Mouse (Mus musculus) liver, embryonic 16.5 days (tissue): Measurements from ENCODE around the gene Txndc2. TPM values are rescaled to one million over a fixed set of nuclear protein-coding genes. Genes with fewer than 3 reads are reported as not detected.

Experiments used
- ATAC-seq: fragments of 200-750 bp; cut with Nextera tagmentation; 2 replicates; pipeline ENCODE4 v1.8.0; 2017; ENCODE audit warnings: low read depth, mild to moderate bottlenecking, moderate number of reproducible peaks, moderate library complexity
- H3K27ac ChIP-seq: fragments of 300-500 bp; sonication (generic); 2 replicates; pipeline ENCODE4 v1.5.1; 2014; ENCODE audit warnings: mild to moderate bottlenecking, low read length
- H3K27me3 ChIP-seq: fragments of 300-500 bp; sonication (generic); 2 replicates; pipeline ENCODE4 v1.6.1; 2014; ENCODE audit warnings: low read depth, low read length, mixed read lengths; ENCODE audit not compliant: control insufficient read depth, insufficient read depth
- H3K36me3 ChIP-seq: fragments of 300-500 bp; sonication (generic); 2 replicates; pipeline ENCODE4 v1.6.1; 2014; ENCODE audit warnings: mild to moderate bottlenecking; ENCODE audit not compliant: control insufficient read depth, insufficient read depth
- H3K4me1 ChIP-seq: fragments of 300-500 bp; sonication (generic); 2 replicates; pipeline ENCODE4 v1.6.1; 2014; ENCODE audit warnings: low read depth, low read length, mixed read lengths; ENCODE audit not compliant: control insufficient read depth
- H3K4me2 ChIP-seq: fragments of 300-500 bp; sonication (generic); 2 replicates; pipeline ENCODE4 v1.6.1; 2014; ENCODE audit warnings: low read depth, low read length, mixed read lengths
- H3K4me3 ChIP-seq: fragments of 300-500 bp; sonication (generic); 2 replicates; pipeline ENCODE4 v1.5.1; 2014; ENCODE audit warnings: low read depth, mild to moderate bottlenecking, low read length
- H3K9ac ChIP-seq: fragments of 300-500 bp; sonication (generic); 2 replicates; pipeline ENCODE4 v1.6.1; 2014; ENCODE audit warnings: low read depth, low read length
- H3K9me3 ChIP-seq: fragments of 300-500 bp; sonication (generic); replicated peaks from 2 replicates; pipeline ENCODE4 v1.6.1; 2016; ENCODE audit warnings: low read length; ENCODE audit not compliant: control insufficient read depth
- WGBS: fragments of 180-500 bp; shearing (Covaris S2); extraction: QIAGEN DNeasy Blood & Tissue Kit; methylation state at CpG from one replicate; pipeline ENCODE4 v1.1.7; 2014; ENCODE audit not compliant: insufficient replicate concordance; 5-methylcytosine and 5-hydroxymethylcytosine counted together
- polyA plus RNA-seq: library from polyadenylated mRNA; unstranded; fragments of >200 nt; fragmentation: Nextera tagmentation; extraction: Ambion mirVana; gene quantifications from 2 replicates; pipeline ENCODE4 v1.2.1, GENCODE M21; 2015

The Txndc2 gene
- polyA plus RNA-seq, 1 experiment from 2014 or later = not detected

- peaks cover 7% of the 10 kb centered on the region for H3K4me1 ChIP-seq
- no peaks in the 10 kb centered on the region for H3K9me3 ChIP-seq
- H3K4me3 ChIP-seq = no peak overlapping the region
- no peak overlapping the region for H3K4me2 ChIP-seq
- 73% methylated on average over 3 of the region's 3 CpGs for WGBS
- H3K36me3 ChIP-seq = no peaks in the 10 kb centered on the region
- no peak for ATAC-seq
- H3K9ac ChIP-seq = no peak overlapping the region
- no peaks in the 10 kb centered on the region for H3K27me3 ChIP-seq
- H3K27ac ChIP-seq = no peak overlapping the region; the same call in 1 of the 2 replicates
Measured at GRCm38 (mm10) chr17:65662662-65663061, 20.7 kb upstream of the Txndc2 start.

- no peak overlapping the region for H3K4me2 ChIP-seq
- H3K27ac ChIP-seq = no peak overlapping the region
- H3K9ac ChIP-seq = no peak overlapping the region
- H3K4me1 ChIP-seq = peaks cover 14% of the 10 kb centered on the region
- H3K9me3 ChIP-seq = no peaks in the 10 kb centered on the region
- no peaks in the 10 kb centered on the region for H3K27me3 ChIP-seq
- 35% methylated on average over 2 of the region's 2 CpGs for WGBS
- H3K4me3 ChIP-seq = no peak overlapping the region
- no peak for ATAC-seq
- no peaks in the 10 kb centered on the region for H3K36me3 ChIP-seq
Measured at GRCm38 (mm10) chr17:65658416-65658815, 16.4 kb upstream of the Txndc2 start.

GRCm38 (mm10) chr17:65657958-65658357 lies 16.0 kb upstream of the Txndc2 start:
- no peaks in the 10 kb centered on the region for H3K9me3 ChIP-seq
- peaks cover 11% of the 10 kb centered on the region for H3K4me1 ChIP-seq
- H3K36me3 ChIP-seq = no peaks in the 10 kb centered on the region
- H3K27ac ChIP-seq = no peak overlapping the region
- ATAC-seq = no peak
- no peak overlapping the region for H3K4me3 ChIP-seq
- WGBS = 74% methylated on average over 9 of the region's 9 CpGs
- H3K9ac ChIP-seq = no peak overlapping the region
- no peaks in the 10 kb centered on the region for H3K27me3 ChIP-seq
- no peak overlapping the region for H3K4me2 ChIP-seq

- 54% methylated on average over 6 of the region's 6 CpGs for WGBS
- Histone ChIP-seq H3K9me3 (no peaks in the 10 kb centered on the region), H3K36me3 (no peaks in the 10 kb centered on the region), H3K27ac (no peak overlapping the region; the same call in 1 of the 2 replicates), H3K4me1 (peaks cover 11% of the 10 kb centered on the region), H3K4me2 (no peak overlapping the region), H3K9ac (no peak overlapping the region), H3K4me3 (no peak overlapping the region), H3K27me3 (no peaks in the 10 kb centered on the region)
- ATAC-seq = no peak
Measured at GRCm38 (mm10) chr17:65656731-65657130, 14.8 kb upstream of the Txndc2 start.

- peaks cover 11% of the 10 kb centered on the region for H3K4me1 ChIP-seq
- no peak overlapping the region for H3K9ac ChIP-seq
- H3K27ac ChIP-seq = no peak overlapping the region
- H3K36me3 ChIP-seq = no peaks in the 10 kb centered on the region
- no peaks in the 10 kb centered on the region for H3K9me3 ChIP-seq
- peak; percentile 64 for ATAC-seq
- H3K27me3 ChIP-seq = no peaks in the 10 kb centered on the region
- no peak overlapping the region for H3K4me2 ChIP-seq
- no peak overlapping the region for H3K4me3 ChIP-seq
- 43% methylated on average over 8 of the region's 8 CpGs for WGBS
Measured at GRCm38 (mm10) chr17:65656076-65656475, 14.1 kb upstream of the Txndc2 start.

GRCm38 (mm10) chr17:65655608-65656007 lies 13.6 kb upstream of the Txndc2 start:
- no peak overlapping the region for H3K9ac ChIP-seq
- H3K27me3 ChIP-seq = no peaks in the 10 kb centered on the region
- no peaks in the 10 kb centered on the region for H3K9me3 ChIP-seq
- no peaks in the 10 kb centered on the region for H3K36me3 ChIP-seq
- H3K4me2 ChIP-seq = no peak overlapping the region
- peaks cover 11% of the 10 kb centered on the region for H3K4me1 ChIP-seq
- H3K4me3 ChIP-seq = no peak overlapping the region
- no peak overlapping the region for H3K27ac ChIP-seq
- WGBS = 60% methylated on average over 4 of the region's 4 CpGs
- no peak for ATAC-seq

- WGBS = 40% methylated on average over 6 of the region's 6 CpGs
- Histone ChIP-seq H3K36me3 (no peaks in the 10 kb centered on the region), H3K4me3 (no peak overlapping the region), H3K9ac (no peak overlapping the region), H3K4me1 (no peaks in the 10 kb centered on the region), H3K27me3 (no peaks in the 10 kb centered on the region), H3K9me3 (no peaks in the 10 kb centered on the region), H3K4me2 (no peak overlapping the region), H3K27ac (no peak overlapping the region)
- no peak for ATAC-seq
Measured at GRCm38 (mm10) chr17:65650598-65650997, 8.6 kb upstream of the Txndc2 start.

- no peak for ATAC-seq
- 63% methylated on average over 2 of the region's 2 CpGs for WGBS
- H3K36me3 ChIP-seq = no peaks in the 10 kb centered on the region
Measured at GRCm38 (mm10) chr17:65649175-65649493, 7.2 kb upstream of the Txndc2 start.

GRCm38 (mm10) chr17:65648371-65649174 lies 6.6 kb upstream of the Txndc2 start:
- no peak overlapping the region for H3K9ac ChIP-seq
- ATAC-seq = 0 out of 2 replicates have a peak, but pooled peaks have one; percentile 13
- H3K27ac ChIP-seq = no peak overlapping the region
- no peaks in the 10 kb centered on the region for H3K9me3 ChIP-seq
- no peaks in the 10 kb centered on the region for H3K36me3 ChIP-seq
- 57% methylated on average over 9 of the region's 9 CpGs for whole genome bisulfite sequencing
- no peaks in the 10 kb centered on the region for H3K4me1 ChIP-seq
- H3K4me2 ChIP-seq = no peak overlapping the region
- no peaks in the 10 kb centered on the region for H3K27me3 ChIP-seq
- no peak overlapping the region for H3K4me3 ChIP-seq

More at GRCm38 (mm10) chr17:65649175-65649493, 7.2 kb upstream of the Txndc2 start:
- Histone ChIP-seq H3K27ac (no peak overlapping the region), H3K4me3 (no peak overlapping the region), H3K27me3 (no peaks in the 10 kb centered on the region), H3K9ac (no peak overlapping the region), H3K9me3 (no peaks in the 10 kb centered on the region), H3K4me1 (no peaks in the 10 kb centered on the region), H3K4me2 (no peak overlapping the region)
